ENCODE assay signal across 8 mouse cellular contexts in the genomic region with DNA sequence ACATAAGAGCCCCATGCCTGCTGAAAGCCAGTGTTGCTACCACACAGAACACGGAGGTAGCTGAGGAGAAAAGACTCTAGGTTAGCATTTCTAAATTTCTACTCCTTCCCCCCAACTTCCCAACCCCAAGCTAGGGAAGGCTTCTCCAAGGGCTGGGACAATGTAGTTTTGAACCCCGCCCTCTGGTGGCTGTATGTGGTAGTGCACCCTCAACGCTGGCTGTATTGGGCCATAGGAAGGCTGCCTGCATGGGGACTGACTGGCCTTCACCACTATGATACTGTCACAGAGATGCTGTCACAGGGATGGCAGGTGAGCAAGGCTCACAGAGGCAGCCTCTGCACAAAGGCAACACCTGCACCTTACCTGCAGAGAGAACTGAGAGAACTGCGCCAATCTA. TPM values are rescaled to one million over a fixed set of nuclear protein-coding genes. Genes with fewer than 3 reads are reported as not detected.
DNase-seq lines count a peak whose midpoint lies in the region; ATAC-seq and TF ChIP-seq lines count a peak whose summit lies in the region.

No protein-coding gene starts in this region.

- ATAC-seq in erythroid progenitor cell, adult 5-6 weeks (replicated peaks; ENCODE audit: low FRiP score, poor library complexity, severe bottlenecking) = peak; percentile 70
- ATAC-seq in heart, embryonic 15.5 days (replicated peaks; ENCODE audit: insufficient number of reproducible peaks, insufficient read depth, low FRiP score, low read depth) = 0 out of 2 replicates have a peak, but pooled peaks have one; percentile 50
- peak; percentile 59; the same call in 1 of the 2 replicates for ATAC-seq in stomach, embryonic 16.5 days (ENCODE audit: insufficient read depth, low FRiP score)

- no peak overlapping the region for H3K27ac ChIP-seq in heart, embryonic 15.5 days
- no peak overlapping the region for H3K27ac ChIP-seq in liver, adult 2 months (replicated peaks; ENCODE audit: insufficient read depth, low read depth, low read length)
- peak overlapping the region; percentile 17; the same call in 1 of the 2 replicates for H3K27ac ChIP-seq in stomach, embryonic 16.5 days (ENCODE audit: low read length)

- no peaks in the 10 kb centered on the region for H3K79me2 ChIP-seq in liver, adult 2 months (ENCODE audit: control insufficient read depth, insufficient read depth, low read length)

- no peak for TF ChIP-seq POLR2A in liver, adult 2 months (IDR thresholded peaks at IDR 0.05; ENCODE audit: extremely low read depth, insufficient read depth, low read length)

- no peak overlapping the region for H3K4me3 ChIP-seq in heart, embryonic 15.5 days
- H3K4me3 ChIP-seq in liver, adult 2 months (ENCODE audit: insufficient read depth, low read depth, low read length) = no peak overlapping the region
- no peak overlapping the region for H3K4me3 ChIP-seq in stomach, embryonic 16.5 days (replicated peaks; ENCODE audit: low read length)

- H3K4me2 ChIP-seq in heart, embryonic 15.5 days = no peak overlapping the region
- H3K4me2 ChIP-seq in stomach, embryonic 16.5 days (ENCODE audit: low read depth, low read length) = no peak overlapping the region

- H3K27me3 ChIP-seq in heart, embryonic 15.5 days = peaks cover 14% of the 10 kb centered on the region
- no peaks in the 10 kb centered on the region for H3K27me3 ChIP-seq in liver, adult 2 months (ENCODE audit: control insufficient read depth, insufficient read depth, low read length)
- H3K27me3 ChIP-seq in stomach, embryonic 16.5 days (ENCODE audit: control insufficient read depth, insufficient read depth, low read length) = no peaks in the 10 kb centered on the region

- H3K36me3 ChIP-seq in heart, embryonic 15.5 days = no peaks in the 10 kb centered on the region
- no peaks in the 10 kb centered on the region for H3K36me3 ChIP-seq in liver, adult 2 months (ENCODE audit: control insufficient read depth, insufficient read depth, low read length)
- H3K36me3 ChIP-seq in stomach, embryonic 16.5 days (ENCODE audit: control insufficient read depth, insufficient read depth, low read length) = no peaks in the 10 kb centered on the region

- H3K9me3 ChIP-seq in heart, embryonic 15.5 days (replicated peaks) = no peaks in the 10 kb centered on the region
- H3K9me3 ChIP-seq in stomach, embryonic 16.5 days (replicated peaks; ENCODE audit: control insufficient read depth, low read length) = no peaks in the 10 kb centered on the region

- DNase-seq in CD8-positive naive resting alpha-beta T cell, adult 2 months (ENCODE audit: low read depth in 2 of 2, low spot score in 2 of 2) = peak; percentile 58 to 64
- peak; percentile 26 for DNase-seq in brain, embryonic 18.5 days (ENCODE audit: low read depth, low spot score)
- peak; percentile 91 for DNase-seq in kidney, postnatal 10 days
- peak; percentile 45 for DNase-seq in liver, adult 2 months (ENCODE audit: extremely low read depth, low read depth, low spot score)
- peak; percentile 89 for DNase-seq in neural tube, embryonic 10.5 days (ENCODE audit: extremely low spot score, low spot score)

- no peak overlapping the region for H3K9ac ChIP-seq in heart, embryonic 15.5 days
- no peak overlapping the region for H3K9ac ChIP-seq in liver, adult 2 months (ENCODE audit: low read depth, low read length)
- H3K9ac ChIP-seq in stomach, embryonic 16.5 days (ENCODE audit: low read length) = no peak overlapping the region

- peaks cover 5% of the 10 kb centered on the region; the same call in 1 of the 2 replicates for H3K4me1 ChIP-seq in heart, embryonic 15.5 days (replicated peaks)
- H3K4me1 ChIP-seq in liver, adult 2 months (ENCODE audit: control insufficient read depth, insufficient read depth, low read length) = no peaks in the 10 kb centered on the region
- peaks cover 29% of the 10 kb centered on the region for H3K4me1 ChIP-seq in stomach, embryonic 16.5 days (ENCODE audit: control insufficient read depth, insufficient read depth, low read length)

- WGBS in heart, embryonic 15.5 days = 26% methylated on average over 4 of the region's 4 CpGs
- 26% methylated on average over 4 of the region's 4 CpGs for WGBS in liver, adult 2 months
- WGBS in stomach, embryonic 16.5 days = 26% methylated on average over 4 of the region's 4 CpGs

- peak; percentile 95 for TF ChIP-seq CTCF in liver, adult 2 months (IDR thresholded peaks at IDR 0.05; ENCODE audit: low read depth, low read length)

RNA-seq across cellular contexts. Expression of a gene that starts 29.6 kb away (rescaled TPM):
- 6.8 and 8.0 TPM in 2 replicates for total RNA-seq in erythroid progenitor cell, adult 5-6 weeks (2015; ENCODE audit: low replicate concordance)
- total RNA-seq in erythroid progenitor cell, adult 5-6 weeks (2017; ENCODE audit: low replicate concordance) = 9.2 and 9.6 TPM in 2 replicates
- polyA plus RNA-seq in heart, embryonic 15.5 days (2015; fragmentation: Nextera tagmentation; extraction: Ambion mirVana) = 30.7 and 38.6 TPM in 2 replicates
- 9.6 and 14.4 TPM in 2 replicates for total RNA-seq in liver, adult 2 months (2014; rRNA removed)
- 25.4 and 27.1 TPM in 2 replicates for polyA plus RNA-seq in liver, adult 2 months (2012; rRNA removed)
- 30.2 and 31.1 TPM in 2 replicates for polyA plus RNA-seq in stomach, embryonic 16.5 days (2015; fragmentation: Nextera tagmentation; extraction: Ambion mirVana)

RNA-seq across cellular contexts. Expression of a gene that starts 42.3 kb away (rescaled TPM):
- 4.7 and 5.0 TPM in 2 replicates for total RNA-seq in erythroid progenitor cell, adult 5-6 weeks (2015; ENCODE audit: low replicate concordance)
- total RNA-seq in erythroid progenitor cell, adult 5-6 weeks (2017; ENCODE audit: low replicate concordance) = 1.9 and 7.3 TPM in 2 replicates
- 6.6 and 8.3 TPM in 2 replicates for polyA plus RNA-seq in heart, embryonic 15.5 days (2015; fragmentation: Nextera tagmentation; extraction: Ambion mirVana)
- 2.9 and 3.0 TPM in 2 replicates for total RNA-seq in liver, adult 2 months (2014; rRNA removed)
- polyA plus RNA-seq in liver, adult 2 months (2012; rRNA removed) = 2.0 and 2.4 TPM in 2 replicates
- polyA plus RNA-seq in stomach, embryonic 16.5 days (2015; fragmentation: Nextera tagmentation; extraction: Ambion mirVana) = 7.5 and 9.1 TPM in 2 replicates

Comparison
In these comparisons a context has a peak if more than half of its experiments do, and no peak if none do; other contexts are left out.
1. DNase-seq: peak in every context shown above with its lines; median percentile 91 in kidney, postnatal 10 days; 89 in neural tube, embryonic 10.5 days; 61 in CD8-positive naive resting alpha-beta T cell, adult 2 months; 45 in liver, adult 2 months; 26 in brain, embryonic 18.5 days.